Mouse (Mus musculus) right cerebral cortex, postnatal 10 days (tissue): Measurements from ENCODE around the gene Lrfn2.

ENCODE experiments used
- DNase-seq, 2 experiments: peaks; one replicate each; pipeline ENCODE4 v3.0.0; 2021; ENCODE audit warnings: low spot score in 2 of 2

The Lrfn2 gene

GRCm38 (mm10) chr17:48968304-48968703 lies 36.1 kb downstream of the Lrfn2 start:
- no peak for DNase-seq

GRCm38 (mm10) chr17:48971296-48971695 lies 39.1 kb downstream of the Lrfn2 start:
- no peak for DNase-seq

GRCm38 (mm10) chr17:48972866-48973265 lies 40.7 kb downstream of the Lrfn2 start:
- DNase-seq: no peak

- DNase-seq: no peak
These were observed 41.2 kb downstream of the Lrfn2 start for GRCm38 (mm10) chr17:48973394-48973793.

DNA sequence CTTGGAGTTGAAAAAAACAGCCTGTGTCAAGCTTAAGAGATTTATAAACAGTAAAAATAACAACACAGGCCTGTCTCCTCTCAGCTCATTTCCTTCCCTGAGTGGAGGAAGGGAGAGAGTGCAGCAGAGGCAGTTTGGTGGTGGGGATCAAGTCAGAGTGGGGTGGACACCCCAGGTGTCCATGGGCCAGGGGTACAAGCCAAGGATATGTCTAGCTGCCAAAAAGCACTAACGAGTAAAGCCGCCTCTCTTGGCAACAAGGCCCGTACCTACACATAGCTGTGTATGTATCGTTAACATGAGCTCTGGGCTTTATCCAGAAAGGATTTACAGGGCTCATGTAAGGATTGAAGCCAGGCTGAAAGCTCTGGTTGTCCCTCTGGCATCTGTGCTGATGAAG lies 42.9 kb downstream of the Lrfn2 start:
- DNase-seq: no peak

- peak; percentile 76 to 85 for DNase-seq
These were observed 44.4 kb downstream of the Lrfn2 start for GRCm38 (mm10) chr17:48976611-48977022.

- DNase-seq: no peak
These were observed 63.2 kb downstream of the Lrfn2 start for GRCm38 (mm10) chr17:48995256-48995993.

GRCm38 (mm10) chr17:48999463-49000227 lies 67.5 kb downstream of the Lrfn2 start:
- no peak for DNase-seq

GRCm38 (mm10) chr17:49009384-49010073 lies 77.3 kb downstream of the Lrfn2 start:
- DNase-seq: no peak

GRCm38 (mm10) chr17:49013876-49014600 lies 81.9 kb downstream of the Lrfn2 start:
- DNase-seq: no peak

GRCm38 (mm10) chr17:49015368-49015767 lies 83.2 kb downstream of the Lrfn2 start:
- no peak for DNase-seq

- no peak for DNase-seq
These were observed 84.0 kb downstream of the Lrfn2 start for GRCm38 (mm10) chr17:49016229-49016628.

- no peak for DNase-seq
These were observed 85.5 kb downstream of the Lrfn2 start for GRCm38 (mm10) chr17:49017438-49018415.

DNA sequence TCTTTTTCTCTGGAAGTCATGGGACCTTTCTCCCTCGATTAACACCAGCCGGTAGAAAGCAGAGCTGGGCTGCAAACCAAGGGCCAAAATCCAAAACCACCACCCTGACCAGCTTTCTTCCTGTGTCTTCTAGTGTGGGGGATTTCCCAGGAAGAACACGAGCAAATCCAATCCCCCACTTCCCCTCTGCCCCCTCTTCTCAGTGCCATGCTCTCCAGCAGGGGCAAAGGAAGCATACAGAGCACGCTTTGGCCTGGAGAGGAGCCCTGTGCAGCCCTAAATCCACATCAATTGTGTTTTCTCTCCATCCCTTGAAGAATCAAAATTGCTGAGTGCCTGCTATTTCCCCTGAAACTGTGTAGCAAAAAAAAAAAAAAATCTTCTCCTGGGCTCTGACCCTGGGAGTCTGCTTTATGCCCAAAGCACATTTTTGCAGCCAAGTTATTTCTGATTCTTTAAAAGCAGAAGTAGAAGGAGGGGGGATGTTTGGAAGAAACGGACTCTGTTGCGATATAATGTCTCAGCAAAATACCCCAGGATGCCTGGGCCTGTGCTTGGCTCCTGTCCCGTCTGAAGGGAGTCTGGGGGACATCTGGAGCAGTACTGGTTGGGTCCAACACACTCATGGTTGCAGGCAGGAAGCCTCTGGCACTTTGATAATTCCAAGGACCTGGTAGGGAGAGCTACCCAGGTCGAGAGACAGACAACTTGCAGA lies 86.8 kb downstream of the Lrfn2 start:
- DNase-seq: no peak

GRCm38 (mm10) chr17:49029556-49030268 lies 97.5 kb downstream of the Lrfn2 start:
- peak; percentile 58 to 69 for DNase-seq

- peak; percentile 41 to 57 for DNase-seq
These were observed 98.1 kb downstream of the Lrfn2 start for GRCm38 (mm10) chr17:49030269-49030615.

DNA sequence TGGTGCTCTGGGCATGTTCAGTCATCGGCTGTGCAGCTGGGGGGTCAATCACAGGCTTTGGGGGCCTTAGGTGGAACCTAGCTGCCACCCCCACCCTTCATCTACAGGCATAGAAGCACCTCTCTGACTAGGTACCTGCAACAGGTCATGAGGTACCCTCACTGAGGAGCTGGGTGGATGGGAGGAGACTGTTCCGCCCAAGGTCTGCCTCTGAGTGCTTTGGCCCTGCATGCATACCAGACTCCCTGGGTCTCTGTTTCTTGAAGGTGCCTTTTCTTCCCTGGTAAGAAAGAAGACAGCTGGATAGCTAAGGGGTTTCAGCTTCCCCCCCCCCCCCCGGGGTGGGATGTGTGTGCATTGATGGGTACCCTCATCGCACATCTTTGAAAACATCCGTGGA lies 98.7 kb downstream of the Lrfn2 start:
- no peak for DNase-seq

- peak; percentile 65 to 67 for DNase-seq
These were observed 99.6 kb downstream of the Lrfn2 start for GRCm38 (mm10) chr17:49031790-49032189.

- no peak for DNase-seq
These were observed 101.1 kb downstream of the Lrfn2 start for GRCm38 (mm10) chr17:49033276-49033675.
